Mouse (Mus musculus) frontal cortex, adult 2 months (tissue): ENCODE results near the gene Prkcg. TPM values are rescaled to one million over a fixed set of nuclear protein-coding genes. Genes with fewer than 3 reads are reported as not detected.
A peak's percentile ranks its signal among the peaks of the same experiment; 100 is the strongest.

ENCODE experiments used
- DNase-seq, 2 experiments: peaks; one replicate each; pipeline ENCODE4 v3.0.0; 2022; ENCODE audit warnings: low spot score in 1 of 2; ENCODE audit errors: extremely low spot score in 1 of 2
- polyA plus RNA-seq: library from polyadenylated mRNA; depleted of rRNA; stranded (reverse); fragments of >200 nt; gene quantifications from 2 replicates; pipeline ENCODE4 v1.2.3, GENCODE M21; 2012

Gene Prkcg
- polyA plus RNA-seq, 1 experiment = 157 TPM

DNA sequence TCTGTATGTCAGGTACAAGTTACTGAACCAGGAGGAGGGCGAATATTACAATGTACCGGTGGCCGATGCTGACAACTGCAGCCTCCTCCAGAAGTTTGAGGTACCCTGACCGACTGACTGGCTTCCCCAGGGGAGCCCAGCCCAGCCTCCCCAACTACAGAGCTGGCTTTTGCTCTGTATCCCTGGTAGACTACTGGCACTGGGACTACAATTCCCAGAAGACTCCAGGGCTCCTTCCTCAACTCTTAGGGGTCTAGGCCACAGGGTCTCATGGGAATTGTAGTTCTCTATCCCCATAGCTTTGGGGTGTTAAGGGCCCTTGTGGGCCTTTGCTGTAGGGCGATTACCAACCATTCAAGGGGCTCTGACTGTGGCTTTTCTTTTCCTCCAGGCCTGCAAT, 25.1 kb downstream of the Prkcg start:
- DNase-seq = no peak

GRCm38 (mm10) chr7:3317704-3318103, 28.7 kb downstream of the Prkcg start:
- DNase-seq = no peak

DNA sequence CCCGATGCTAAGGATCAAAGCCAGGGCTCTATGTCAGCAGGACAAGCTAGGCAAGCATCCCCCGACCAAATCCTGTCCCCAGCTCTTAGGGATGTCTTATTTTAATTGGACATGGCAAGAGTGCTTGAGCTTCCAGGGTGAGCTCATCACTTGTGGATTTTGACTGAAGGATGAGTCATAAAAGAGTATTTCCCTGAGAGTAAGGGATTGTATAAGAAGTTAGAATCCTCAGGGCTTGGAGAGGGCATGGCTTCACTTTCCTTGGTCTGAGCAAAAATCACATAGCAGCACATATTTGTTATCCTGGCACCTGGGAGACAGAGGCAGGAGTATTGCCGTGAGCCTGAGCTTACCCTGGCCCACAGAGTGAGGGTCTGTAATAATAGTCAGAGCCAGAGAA, 31.9 kb downstream of the Prkcg start:
- DNase-seq = no peak

DNA sequence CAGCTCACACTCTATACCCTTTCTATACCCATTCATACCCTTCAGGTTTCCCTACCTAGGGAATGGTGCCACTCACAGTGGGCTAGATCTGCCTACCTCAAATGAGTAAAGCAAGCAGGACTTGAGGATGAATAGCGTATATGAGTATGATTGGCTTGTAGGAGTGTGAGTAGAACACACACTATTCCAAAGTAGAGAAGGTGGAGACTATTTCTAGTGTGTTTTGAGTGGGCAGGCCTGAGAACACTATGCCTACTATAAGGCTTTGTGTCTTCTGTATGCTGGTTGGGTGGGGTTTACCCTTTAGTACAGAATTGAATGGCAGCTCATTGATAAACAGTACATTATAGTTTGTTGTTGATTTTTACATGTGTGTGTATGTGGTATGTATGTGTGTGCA, 34.8 kb downstream of the Prkcg start:
- DNase-seq = no peak

- no peak for DNase-seq
Observed at GRCm38 (mm10) chr7:3327961-3328360, 39.0 kb downstream of the Prkcg start.

- DNase-seq = peak in 1 of 2 experiments; percentile 93
Observed at GRCm38 (mm10) chr7:3329776-3330546, 41.0 kb downstream of the Prkcg start.

- DNase-seq = peak in 1 of 2 experiments; percentile 23
Observed at GRCm38 (mm10) chr7:3331171-3331570, 42.2 kb downstream of the Prkcg start.

- peak; percentile 88 to 90 for DNase-seq
Observed at GRCm38 (mm10) chr7:3331581-3332223, 42.7 kb downstream of the Prkcg start.

- DNase-seq = no peak
Observed at GRCm38 (mm10) chr7:3332224-3332615, 43.2 kb downstream of the Prkcg start.

GRCm38 (mm10) chr7:3332619-3333521, 43.9 kb downstream of the Prkcg start, which contains the start of gene Cacng7:
Gene Cacng7 (plus strand): TSS chr7:3332955.
- DNase-seq = peak in 1 of 2 experiments; percentile 70

GRCm38 (mm10) chr7:3333542-3333941, 44.6 kb downstream of the Prkcg start:
- no peak for DNase-seq

GRCm38 (mm10) chr7:3336412-3336811, 47.4 kb downstream of the Prkcg start:
- DNase-seq = no peak

DNA sequence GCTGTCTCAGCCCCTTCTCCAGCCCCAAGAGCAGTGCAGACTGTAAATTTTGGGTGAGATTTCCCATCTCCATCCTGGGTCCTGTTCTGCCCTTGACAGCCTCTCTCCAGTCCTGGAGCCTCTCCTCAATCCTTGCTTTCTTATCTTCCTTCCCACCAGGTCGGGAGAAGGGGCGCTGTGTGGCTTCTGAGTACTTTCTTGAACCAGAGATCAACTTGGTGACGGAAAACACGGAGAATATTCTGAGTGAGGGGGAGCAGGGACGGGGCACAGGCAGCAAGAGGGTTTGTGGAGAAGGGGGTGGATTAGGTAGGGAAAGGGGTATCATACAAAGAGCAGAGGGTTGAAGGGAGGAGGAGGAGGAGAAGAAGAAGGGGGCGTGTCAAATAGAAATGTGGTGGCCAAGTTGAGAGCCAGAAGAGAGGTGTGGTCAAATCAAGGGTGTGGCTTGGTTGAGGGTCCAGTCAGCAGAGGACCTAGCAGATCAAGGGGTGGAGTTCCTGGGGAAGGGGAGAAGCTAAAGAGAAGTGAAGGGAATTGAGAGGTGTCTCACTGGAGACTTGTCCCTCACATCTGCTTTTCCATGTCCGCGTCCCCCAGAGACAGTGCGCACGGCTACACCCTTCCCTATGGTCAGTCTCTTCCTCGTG, 49.4 kb downstream of the Prkcg start:
- DNase-seq = no peak

GRCm38 (mm10) chr7:3339010-3339409, 50.0 kb downstream of the Prkcg start:
- no peak for DNase-seq

GRCm38 (mm10) chr7:3343861-3344260, 54.9 kb downstream of the Prkcg start:
- DNase-seq = no peak

DNA sequence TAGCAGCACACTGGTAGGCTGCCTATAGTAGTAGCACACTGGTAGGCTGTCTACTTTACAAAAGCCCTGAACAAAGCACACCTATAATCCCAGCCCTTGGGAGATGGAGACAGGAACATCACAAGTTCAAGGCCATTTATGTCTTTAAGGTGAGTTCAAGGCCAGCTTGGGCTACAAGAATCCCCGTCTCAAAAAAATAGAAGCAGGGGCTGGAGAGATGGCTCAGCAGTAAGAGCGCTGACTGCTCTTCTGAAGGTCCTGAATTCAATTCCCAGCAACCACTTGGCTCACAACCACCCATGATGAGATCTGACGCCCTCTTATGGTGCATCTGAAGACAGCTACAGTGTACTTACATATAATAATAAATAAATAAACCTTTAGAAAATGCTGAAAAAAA, 56.3 kb downstream of the Prkcg start:
- DNase-seq = no peak

GRCm38 (mm10) chr7:3347366-3348287, 58.6 kb downstream of the Prkcg start:
- DNase-seq = no peak

GRCm38 (mm10) chr7:3348326-3348725, 59.3 kb downstream of the Prkcg start:
- DNase-seq = no peak

DNA sequence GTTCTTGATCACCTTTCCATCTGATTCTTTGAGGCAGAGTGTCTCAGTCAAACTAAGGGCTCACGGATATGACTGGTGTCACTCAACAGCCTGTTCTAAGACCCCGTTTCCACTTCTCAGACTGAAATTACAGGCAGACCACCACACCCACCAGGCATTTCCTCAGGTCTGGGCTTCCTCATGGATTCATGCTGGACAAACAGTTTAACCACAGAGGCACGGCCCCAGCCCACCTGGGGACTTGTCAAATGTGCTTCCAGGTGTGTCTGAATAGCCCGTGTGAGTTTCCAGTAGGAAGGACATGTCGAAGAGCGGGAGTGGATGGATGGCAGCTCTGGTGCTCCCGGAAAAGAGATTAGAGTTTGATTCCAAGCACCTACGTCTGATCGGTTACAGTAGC, 60.8 kb downstream of the Prkcg start:
- no peak for DNase-seq

DNA sequence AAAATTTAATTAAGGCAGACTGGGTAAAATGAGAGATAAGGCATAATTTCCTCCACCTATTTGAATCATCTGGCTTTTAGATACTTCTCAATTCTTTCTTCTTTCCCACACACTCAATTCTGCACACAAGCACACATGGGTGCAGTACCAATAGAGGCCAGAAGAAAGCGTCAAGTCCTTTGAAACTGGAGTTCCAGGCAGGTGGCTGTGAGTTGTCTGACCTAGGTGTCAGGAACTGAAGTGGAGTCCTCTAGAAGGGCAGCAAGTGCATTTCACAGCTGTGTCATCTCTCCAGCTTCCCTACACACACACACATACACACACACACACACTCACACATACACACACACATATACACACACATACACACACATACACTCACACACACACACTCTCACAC, 62.6 kb downstream of the Prkcg start:
- DNase-seq = no peak
